ENCODE assay signal across 27 mouse cellular contexts in genomic region chr9:59965046-59965445, GRCm38 (mm10). TPM values are rescaled to one million over a fixed set of nuclear protein-coding genes. Genes with fewer than 3 reads are reported as not detected.
DNase-seq lines count a peak whose midpoint lies in the region; ATAC-seq and TF ChIP-seq lines count a peak whose summit lies in the region.
"Had no signal": no experiment of that assay in that cellular context is flagged by ENCODE, and none has a peak within 500 bp of the region (broad histone marks: within the 10 kb centered on the region; RNA-seq: fewer than 3 reads in every experiment).

No protein-coding gene starts in this region.

- no peak overlapping the region for H3K4me2 ChIP-seq in embryonic facial prominence, embryonic 14.5 days (ENCODE audit: low read depth, low read length)
- H3K4me2 ChIP-seq in limb, embryonic 15.5 days, result no peak overlapping the region
- H3K4me2 ChIP-seq: embryonic facial prominence, embryonic 12.5 days; embryonic facial prominence, embryonic 15.5 days; forebrain, embryonic 12.5 days had no signal

- H3K4me3 ChIP-seq in embryonic facial prominence, embryonic 14.5 days (ENCODE audit: low read depth, low read length), result no peak overlapping the region
- H3K4me3 ChIP-seq in embryonic facial prominence, embryonic 10.5 days, result no peak overlapping the region
- H3K4me3 ChIP-seq in left cerebral cortex, adult 2 months, result no peak overlapping the region
- H3K4me3 ChIP-seq in limb, embryonic 15.5 days, result no peak overlapping the region
- H3K4me3 ChIP-seq: embryonic facial prominence, embryonic 12.5 days; embryonic facial prominence, embryonic 15.5 days; erythroblast, embryonic 14.5 days; forebrain, embryonic 10.5 days; forebrain, embryonic 12.5 days had no signal

- 0 out of 2 replicates have a peak overlapping the region, but pooled peaks have one; percentile 15 for H3K27ac ChIP-seq in embryonic facial prominence, embryonic 14.5 days (replicated peaks; ENCODE audit: low read depth, low read length)
- H3K27ac ChIP-seq in embryonic facial prominence, embryonic 10.5 days (replicated peaks), result no peak overlapping the region
- H3K27ac ChIP-seq in left cerebral cortex, adult 2 months, result peak overlapping the region; percentile 37
- 0 out of 2 replicates have a peak overlapping the region, but pooled peaks have one; percentile 6 for H3K27ac ChIP-seq in limb, embryonic 15.5 days
- H3K27ac ChIP-seq: embryonic facial prominence, embryonic 12.5 days; forebrain, embryonic 10.5 days; forebrain, embryonic 12.5 days had no signal

- peak; percentile 23 for DNase-seq in adrenal gland, postnatal 10 days
- no peak for DNase-seq in adrenal gland, postnatal 25 days
- DNase-seq in embryonic facial prominence, embryonic 14.5 days (ENCODE audit: low spot score), result no peak
- DNase-seq in embryonic facial prominence, embryonic 10.5 days (ENCODE audit: low spot score), result no peak
- no peak for DNase-seq in left cerebral cortex, adult 2 months (ENCODE audit: extremely low spot score in 1 of 2, low spot score in 2 of 2)
- DNase-seq in left cerebral cortex, adult 11 months (ENCODE audit: low spot score), result no peak
- no peak for DNase-seq in right cerebral cortex, postnatal 14 days
- DNase-seq: cerebellum, adult 11 months; cerebellum, adult 18-20 months; cerebellum, adult 8-10 months; cerebellum, adult 9-11 months; cerebellum, postnatal 14 days; cerebellum, postnatal 36 days; embryo, embryonic 11 days had no signal

- no peak for ATAC-seq in embryonic facial prominence, embryonic 14.5 days (ENCODE audit: low read depth)
- ATAC-seq in limb, embryonic 15.5 days (ENCODE audit: insufficient number of reproducible peaks, low FRiP score, low TSS enrichment, low read depth), result no peak
- ATAC-seq: forebrain, embryonic 14.5 days; forebrain, embryonic 16.5 days had no signal

- H3K9ac ChIP-seq in embryonic facial prominence, embryonic 14.5 days (ENCODE audit: low read depth, low read length), result no peak overlapping the region
- no peak overlapping the region for H3K9ac ChIP-seq in limb, embryonic 15.5 days
- H3K9ac ChIP-seq: embryonic facial prominence, embryonic 12.5 days; embryonic facial prominence, embryonic 15.5 days; forebrain, embryonic 12.5 days had no signal

- TF ChIP-seq CTCF in left cerebral cortex, adult 2 months (IDR thresholded peaks at IDR 0.05), result no peak

- WGBS in embryonic facial prominence, embryonic 14.5 days, result 80% methylated on average over 10 of the region's 10 CpGs
- WGBS in embryonic facial prominence, embryonic 10.5 days, result 86% methylated on average over 10 of the region's 10 CpGs
- WGBS in limb, embryonic 15.5 days, result 73% methylated on average over 10 of the region's 10 CpGs

- no peaks in the 10 kb centered on the region for H3K27me3 ChIP-seq in embryonic facial prominence, embryonic 14.5 days (replicated peaks; ENCODE audit: control insufficient read depth, insufficient read depth, low read length)
- H3K27me3 ChIP-seq in embryonic facial prominence, embryonic 10.5 days (replicated peaks; ENCODE audit: low read depth, poor library complexity, severe bottlenecking), result 0 out of 2 replicates have a peak, but pooled peaks cover 8% of the 10 kb centered on the region
- no peaks in the 10 kb centered on the region for H3K27me3 ChIP-seq in limb, embryonic 15.5 days
- H3K27me3 ChIP-seq: embryonic facial prominence, embryonic 12.5 days had no signal

- H3K4me1 ChIP-seq in embryonic facial prominence, embryonic 14.5 days (ENCODE audit: control insufficient read depth, insufficient read depth, low read length), result peaks cover 11% of the 10 kb centered on the region
- H3K4me1 ChIP-seq in embryonic facial prominence, embryonic 10.5 days, result peaks cover 20% of the 10 kb centered on the region
- H3K4me1 ChIP-seq in limb, embryonic 15.5 days, result peaks cover 32% of the 10 kb centered on the region

- H3K36me3 ChIP-seq in embryonic facial prominence, embryonic 14.5 days (ENCODE audit: control insufficient read depth, insufficient read depth, low read length), result no peaks in the 10 kb centered on the region
- no peaks in the 10 kb centered on the region for H3K36me3 ChIP-seq in embryonic facial prominence, embryonic 10.5 days (replicated peaks)
- no peaks in the 10 kb centered on the region for H3K36me3 ChIP-seq in limb, embryonic 15.5 days
- H3K36me3 ChIP-seq: embryonic facial prominence, embryonic 12.5 days; embryonic facial prominence, embryonic 15.5 days; forebrain, embryonic 10.5 days; forebrain, embryonic 12.5 days had no signal

- intact Hi-C loops in left cerebral cortex, adult 2 months (cut with DNase I), result no loop called here

- H3K9me3 ChIP-seq in embryonic facial prominence, embryonic 14.5 days (ENCODE audit: control insufficient read depth, low read length), result no peaks in the 10 kb centered on the region
- H3K9me3 ChIP-seq in embryonic facial prominence, embryonic 10.5 days, result no peaks in the 10 kb centered on the region
- H3K9me3 ChIP-seq in limb, embryonic 15.5 days, result no peaks in the 10 kb centered on the region
- H3K9me3 ChIP-seq: embryonic facial prominence, embryonic 12.5 days; embryonic facial prominence, embryonic 15.5 days; forebrain, embryonic 10.5 days; forebrain, embryonic 12.5 days had no signal

RNA-seq across cellular contexts. Expression of gene Nr2e3, which starts 4.6 kb away (rescaled TPM):
- not detected for total RNA-seq in adrenal gland, postnatal 10 days (2021)
- not detected in 2 replicates for total RNA-seq in adrenal gland, postnatal 25 days (2021)
- polyA plus RNA-seq in embryonic facial prominence, embryonic 14.5 days (2014; fragmentation: Nextera tagmentation; extraction: Ambion mirVana), result 0.41 and 0.60 TPM in 2 replicates
- 0.21 and 0.51 TPM in 2 replicates for polyA plus RNA-seq in embryonic facial prominence, embryonic 10.5 days (2016; fragmentation: Nextera tagmentation; extraction: Ambion mirVana)
- not detected for total RNA-seq in left cerebral cortex, adult 2 months (2021)
- 2.6 and 3.0 TPM in 2 replicates for polyA plus RNA-seq in limb, embryonic 15.5 days (2015; fragmentation: Nextera tagmentation; extraction: Ambion mirVana)
- total RNA-seq: adrenal gland, postnatal 14 days; common myeloid progenitor, adult 5-6 weeks; MEL had no signal
- polyA plus RNA-seq: C2C12; erythroblast, embryonic 14.5 days; forebrain, embryonic 10.5 days; forebrain, embryonic 14.5 days; forebrain, embryonic 16.5 days; frontal cortex, adult 2 months had no signal
